Mouse (Mus musculus) heart, postnatal 0 days (tissue): Measurements from ENCODE around the gene 1700034J05Rik.

ENCODE experiments used
- CTCF ChIP-seq: IDR thresholded peaks from 2 replicates; pipeline ENCODE4 v1.5.1; 2016; ENCODE audit warnings: antibody characterized with exemption, control low read depth, low read depth
- EP300 ChIP-seq: IDR thresholded peaks from 2 replicates; pipeline ENCODE4 v1.6.1; 2016; ENCODE audit warnings: antibody characterized with exemption, low read depth

DNA sequence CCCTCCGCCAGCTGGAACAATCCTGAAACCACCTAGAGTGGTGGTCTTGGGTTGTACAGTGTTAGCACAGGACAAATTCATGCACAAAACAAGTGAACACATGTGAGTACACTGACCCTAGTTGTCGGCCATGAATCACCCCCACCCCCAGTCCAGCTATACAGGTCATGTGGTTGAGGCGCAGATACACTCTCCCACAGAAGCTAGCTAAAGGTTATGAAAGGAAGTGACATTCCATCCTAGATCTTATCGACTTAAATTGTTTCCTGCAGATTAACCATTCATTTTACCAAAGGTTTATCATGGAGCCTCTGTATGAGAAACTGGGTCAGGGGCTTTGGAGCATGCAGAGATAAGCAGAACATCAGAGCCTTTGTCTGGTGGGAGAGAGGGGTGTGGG lies 7.0 kb downstream of the 1700034J05Rik start:
- TF ChIP-seq EP300 (no peak), CTCF (no peak)
